Mouse (Mus musculus) left cerebral cortex, adult 8-10 months (tissue): Measurements from ENCODE around the gene Gm15023. TPM values are rescaled to one million over a fixed set of nuclear protein-coding genes. Genes with fewer than 3 reads are reported as not detected.
"Not testable (repeated sequence)": the region's sequence is repeated elsewhere in the genome, so short reads cannot be mapped to it uniquely, and the experiment has no call there.

Source experiments
- DNase-seq, 2 experiments: peaks; one replicate each; pipeline ENCODE4 v3.0.0; 2022; ENCODE audit warnings: low spot score in 2 of 2
- total RNA-seq, 4 experiments: library from RNA; stranded (reverse); gene quantifications; 2 replicates each; pipeline ENCODE4 v1.2.4; 2022

Gm15023 gene
- total RNA-seq, result not detected

GRCm38 (mm10) chrX:135177532-135177931 is at the start of gene Gm15023:
Gene Gm15023, minus strand, starts transcription at chrX:135177632.
- DNase-seq, result not testable (repeated sequence)

DNA sequence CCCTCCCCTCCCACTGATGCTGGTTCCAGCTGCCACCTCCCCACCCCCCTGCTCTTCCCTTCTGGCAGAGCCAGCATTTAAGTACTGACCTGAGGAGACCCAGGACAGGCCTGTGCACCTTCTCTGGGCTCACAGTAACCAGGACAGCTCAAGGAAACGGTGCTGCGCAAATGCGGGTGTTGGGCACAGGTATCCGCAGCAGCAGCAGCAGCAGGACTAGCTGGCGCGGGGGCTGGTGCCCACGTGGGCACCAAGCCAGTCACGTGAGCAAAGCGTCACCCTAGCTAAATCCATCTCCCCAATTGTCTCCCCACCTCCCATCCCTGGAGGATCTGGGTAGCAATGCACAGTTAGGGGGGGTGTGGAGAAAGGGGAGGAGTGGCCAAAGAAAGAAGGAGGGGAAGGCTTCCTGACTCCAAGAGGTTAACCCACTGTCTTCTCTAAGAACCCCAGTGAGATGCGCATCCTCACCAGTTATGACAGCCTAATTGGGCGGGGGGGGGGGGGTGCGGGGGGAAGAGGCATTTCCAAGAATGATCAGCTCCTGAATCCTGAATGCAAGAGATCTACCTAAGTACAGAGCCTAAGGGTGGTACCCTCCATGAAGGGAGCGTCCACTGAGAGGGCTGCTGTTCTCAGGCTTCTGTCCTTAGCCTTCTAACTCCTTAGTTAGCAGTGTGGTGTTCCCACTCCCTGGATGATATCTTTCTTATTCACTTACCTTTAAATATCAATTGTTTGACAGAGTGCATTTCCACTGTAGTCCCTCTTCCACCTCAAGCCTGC is 33.2 kb upstream of the Gm15023 start, which contains the start of gene Tceal6:
Tceal6 (minus strand) TSS at position 252 of the 786 bp plus-strand sequence.
- DNase-seq, result peak; percentile 3 to 50

DNA sequence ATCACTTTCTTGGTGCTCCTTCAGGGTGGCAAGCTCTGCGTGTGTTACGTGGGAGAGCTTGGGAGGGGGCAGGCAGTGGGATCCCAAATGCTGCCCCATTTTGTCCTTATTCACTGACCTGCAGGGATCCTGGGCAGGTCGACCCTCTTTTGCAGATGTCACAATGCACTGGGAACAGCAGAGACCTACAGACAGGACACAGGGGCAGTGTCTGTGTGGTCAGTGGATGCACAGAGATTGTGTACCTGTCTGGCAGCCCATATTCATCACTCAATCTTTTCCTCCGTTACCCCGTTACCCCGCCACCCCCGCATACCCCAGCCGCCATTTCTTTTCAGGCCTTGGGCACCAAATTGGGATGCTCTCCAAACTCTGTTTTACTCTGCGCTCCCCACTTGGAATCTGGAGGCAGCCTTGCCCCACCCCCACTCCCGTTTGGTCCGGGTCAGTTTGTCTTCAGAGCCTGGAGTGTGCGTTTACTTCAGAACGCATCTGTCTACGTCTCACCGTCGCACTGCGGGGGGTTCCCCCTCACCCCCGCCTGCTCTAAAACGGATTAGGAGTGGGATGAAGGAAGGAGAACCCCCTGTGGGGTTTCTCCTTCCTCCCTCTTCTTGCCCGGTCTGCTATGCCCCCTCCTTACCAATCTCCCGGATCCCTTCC is 32.5 kb upstream of the Gm15023 start:
- peak; percentile 4 to 11 for DNase-seq

DNA sequence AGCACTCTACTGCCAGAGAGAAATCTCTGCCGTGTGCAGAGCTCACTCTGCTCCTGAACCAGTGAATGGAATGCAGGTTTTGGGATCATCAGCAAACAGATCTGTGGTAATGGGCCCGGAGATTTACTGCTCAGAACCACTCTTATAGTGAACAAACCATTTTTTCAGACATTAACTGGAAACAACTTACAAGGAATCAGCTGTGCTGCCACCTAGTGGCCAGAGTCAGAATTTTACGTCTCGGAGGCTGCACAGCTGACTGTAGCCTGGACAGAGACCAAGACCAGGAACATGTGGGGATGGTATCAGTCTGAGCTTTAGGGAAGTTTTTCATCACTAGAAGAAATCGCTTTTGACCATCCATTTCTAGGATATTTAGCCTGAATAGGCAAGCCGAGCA is 12.5 kb upstream of the Gm15023 start:
- DNase-seq, result not testable (repeated sequence)

GRCm38 (mm10) chrX:135188661-135189060 is 11.2 kb upstream of the Gm15023 start:
- not testable (repeated sequence) for DNase-seq

Other genes starting within 250 kb of the Gm15023 start
- gene Nxf2, start 212.9 kb downstream of the Gm15023 start, total RNA-seq, result not detected
- gene Zmat1, start 168.4 kb downstream of the Gm15023 start, total RNA-seq, result 10 to 100 TPM; 11.4 to 14.7 (median 13.4) TPM
- gene Tceal6, start 33.1 kb upstream of the Gm15023 start, total RNA-seq, result 100 to 1,000 TPM in 3 of 4 experiments, 10 to 100 TPM in 1; 99.3 to 151 (median 125) TPM
- not detected for gene Pramel3, start 124.7 kb upstream of the Gm15023 start, total RNA-seq
- gene Gm5128, start 195.7 kb upstream of the Gm15023 start, total RNA-seq, result not detected